Mouse (Mus musculus) heart, embryonic 14.5 days (tissue): ENCODE measurements around the gene Dus1l. TPM values are rescaled to one million over a fixed set of nuclear protein-coding genes. Genes with fewer than 3 reads are reported as not detected.
"Not testable (repeated sequence)": the region's sequence is repeated elsewhere in the genome, so short reads cannot be mapped to it uniquely, and the experiment has no call there.

Experiments used
- ATAC-seq: fragments of 200-750 bp; cut with Nextera tagmentation; 2 replicates; pipeline ENCODE4 v1.8.0; 2017; ENCODE audit warnings: low read depth, moderate TSS enrichment; ENCODE audit not compliant: insufficient number of reproducible peaks, insufficient read depth, low FRiP score
- H3K27ac ChIP-seq, 2 experiments: fragments of 200-500 bp in 1 of 2; fragments of 300-500 bp in 1 of 2; sonication (generic) in 1 of 2; replicated peaks in 1 of 2; 2 replicates each; pipeline ENCODE4 v1.5.1; 2012 to 2014; ENCODE audit warnings: low read depth in 2 of 2, low read length in 2 of 2, control low read depth in 1 of 2, mild to moderate bottlenecking in 1 of 2, mixed read lengths in 1 of 2; ENCODE audit not compliant: control insufficient read depth in 1 of 2, insufficient read depth in 1 of 2
- H3K27me3 ChIP-seq: fragments of 300-500 bp; sonication (generic); 2 replicates; pipeline ENCODE4 v1.6.1; 2014; ENCODE audit warnings: mild to moderate bottlenecking, low read length, control low read depth; ENCODE audit not compliant: control insufficient read depth, insufficient read depth
- H3K36me3 ChIP-seq: fragments of 300-500 bp; sonication (generic); 2 replicates; pipeline ENCODE4 v1.6.1; 2014; ENCODE audit warnings: mild to moderate bottlenecking, control low read depth, low read length, mixed read lengths; ENCODE audit not compliant: control insufficient read depth, insufficient read depth
- H3K4me1 ChIP-seq, 2 experiments: fragments of 200-500 bp in 1 of 2; fragments of 300-500 bp in 1 of 2; sonication (generic) in 1 of 2; 2 replicates each; pipeline ENCODE4 v1.6.1; 2012 to 2014; ENCODE audit warnings: low read length in 2 of 2, control low read depth in 1 of 2, mixed read lengths in 1 of 2; ENCODE audit not compliant: control insufficient read depth in 2 of 2, insufficient read depth in 2 of 2
- H3K4me2 ChIP-seq: fragments of 300-500 bp; sonication (generic); 2 replicates; pipeline ENCODE4 v1.6.1; 2014; ENCODE audit warnings: mild to moderate bottlenecking, low read length
- H3K4me3 ChIP-seq, 2 experiments: fragments of 200-500 bp in 1 of 2; fragments of 300-500 bp in 1 of 2; sonication (generic) in 1 of 2; 2 replicates each; pipeline ENCODE4 v1.5.1; 2012 to 2014; ENCODE audit warnings: low read length in 2 of 2, mild to moderate bottlenecking in 2 of 2, control low read depth in 1 of 2, low read depth in 1 of 2, moderate library complexity in 1 of 2; ENCODE audit not compliant: control insufficient read depth in 1 of 2, insufficient read depth in 1 of 2
- H3K9ac ChIP-seq: fragments of 300-500 bp; sonication (generic); 2 replicates; pipeline ENCODE4 v1.6.1; 2014; ENCODE audit warnings: mild to moderate bottlenecking, low read length
- H3K9me3 ChIP-seq: fragments of 300-500 bp; sonication (generic); 2 replicates; pipeline ENCODE4 v1.6.1; 2016; ENCODE audit warnings: low read length, control low read depth; ENCODE audit not compliant: control insufficient read depth
- WGBS: fragments of 180-500 bp; shearing (Covaris S2); extraction: QIAGEN DNeasy Blood & Tissue Kit; methylation state at CpG from one replicate; pipeline ENCODE4 v1.1.7; 2014; 5-methylcytosine and 5-hydroxymethylcytosine counted together
- polyA plus RNA-seq: library from polyadenylated mRNA; unstranded; fragments of >200 nt; fragmentation: Nextera tagmentation; extraction: Ambion mirVana; gene quantifications from 2 replicates; pipeline ENCODE4 v1.2.1, GENCODE M21; 2014

The Dus1l gene
- polyA plus RNA-seq, 1 experiment from 2014 or later: 44.5 TPM

DNA sequence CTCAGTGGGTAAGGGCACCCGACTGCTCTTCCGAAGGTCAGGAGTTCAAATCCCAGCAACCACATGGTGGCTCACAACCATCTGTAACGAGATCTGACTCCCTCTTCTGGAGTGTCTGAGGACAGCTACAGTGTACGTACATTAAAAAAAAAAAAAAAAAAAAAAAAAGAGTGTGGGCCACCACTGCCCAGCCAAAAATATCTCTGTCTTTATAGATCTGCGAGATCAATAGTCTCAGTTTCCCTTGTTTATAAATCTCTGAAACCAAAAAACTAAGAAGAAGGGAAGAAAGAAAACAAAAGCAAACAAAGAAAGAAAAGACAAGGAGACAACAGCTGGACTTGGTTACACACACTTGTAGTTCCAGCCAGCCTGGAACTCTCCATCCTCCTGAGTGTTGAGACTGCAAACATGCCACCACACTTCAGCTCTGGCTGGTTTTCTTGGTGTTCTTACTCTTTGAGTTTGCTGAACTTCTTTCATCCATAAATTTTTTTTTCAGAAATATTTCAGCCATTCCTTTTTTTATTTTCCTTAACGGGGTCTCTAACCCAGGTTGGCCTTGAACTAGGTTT is 3.2 kb upstream of the Dus1l start:
- Histone ChIP-seq H3K4me3 (no peak overlapping the region), H3K27me3 (no peaks in the 10 kb centered on the region), H3K27ac (peak overlapping the region in 1 of 2 experiments; percentile 36; a peak in 1 of 4 replicates), H3K9me3 (no peaks in the 10 kb centered on the region), H3K4me2 (no peak overlapping the region), H3K36me3 (peaks cover 2% of the 10 kb centered on the region; the same call in 1 of the 2 replicates), H3K9ac (0 out of 2 replicates have a peak overlapping the region, but pooled peaks have one; percentile 8), H3K4me1 (peaks cover 11 to 16% of the 10 kb centered on the region in 2 experiments)
- WGBS: 61% methylated on average over 6 of the region's 6 CpGs
- ATAC-seq: no peak

- Histone ChIP-seq H3K36me3 (peaks cover 14% of the 10 kb centered on the region), H3K9me3 (no peaks in the 10 kb centered on the region), H3K4me3 (no peak overlapping the region), H3K27ac (no peak overlapping the region), H3K4me2 (no peak overlapping the region), H3K4me1 (peaks cover 11 to 16% of the 10 kb centered on the region in 2 experiments), H3K9ac (no peak overlapping the region), H3K27me3 (no peaks in the 10 kb centered on the region)
- ATAC-seq: no peak
- WGBS: 81% methylated on average over 3 of the region's 3 CpGs
Observed at GRCm38 (mm10) chr11:120798244-120798643, 2.0 kb upstream of the Dus1l start.

DNA sequence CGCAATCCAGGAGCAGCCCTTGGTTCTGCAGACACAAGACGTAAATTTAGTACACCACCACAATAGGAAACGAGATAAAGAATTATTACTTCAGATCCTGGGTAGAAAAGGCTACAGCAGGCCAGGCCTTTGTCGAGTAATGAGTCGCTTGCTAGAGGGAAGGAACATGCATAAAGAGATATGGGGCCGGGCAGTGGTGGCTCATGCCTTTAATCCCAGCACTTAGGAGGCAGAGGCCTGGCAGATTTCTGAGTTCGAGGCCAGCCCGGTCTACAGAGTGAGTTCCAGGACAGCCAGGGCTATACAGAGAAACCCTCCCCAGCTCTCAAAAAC is 377 bp upstream of the Dus1l start:
- peak overlapping the region; percentile 90 for H3K4me2 ChIP-seq
- H3K27ac ChIP-seq: peak overlapping the region; percentile 72 to 84
- H3K4me3 ChIP-seq: peak overlapping the region; percentile 14 to 78; a peak in 1 of 4 replicates
- H3K4me1 ChIP-seq: peaks cover 11 to 16% of the 10 kb centered on the region in 2 experiments
- H3K9ac ChIP-seq: peak overlapping the region; percentile 62
- ATAC-seq: no peak
- H3K9me3 ChIP-seq: no peaks in the 10 kb centered on the region
- no peaks in the 10 kb centered on the region for H3K27me3 ChIP-seq
- WGBS: 20% methylated on average over 8 of the region's 8 CpGs
- H3K36me3 ChIP-seq: peaks cover 31% of the 10 kb centered on the region

DNA sequence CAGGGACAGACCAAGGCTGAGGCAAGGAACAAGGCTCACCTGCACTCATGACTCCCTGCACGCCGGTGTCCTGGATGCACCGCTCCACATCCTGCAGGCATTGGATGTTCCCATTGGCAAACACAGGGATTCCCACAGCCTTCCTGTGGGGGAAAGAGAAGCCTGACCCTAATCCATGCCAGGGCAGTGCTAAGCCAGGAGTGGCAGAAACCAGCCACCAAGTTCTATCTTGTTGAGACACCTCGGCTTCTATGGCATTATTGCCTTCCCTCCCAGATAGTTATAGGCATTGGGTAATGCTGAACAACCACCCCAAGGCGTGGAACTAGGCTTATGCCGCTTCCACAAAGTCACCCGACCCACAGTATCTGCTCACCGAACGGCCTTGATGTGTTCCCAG is 3.6 kb downstream of the Dus1l start:
- H3K9ac ChIP-seq: no peak overlapping the region
- peaks cover 68% of the 10 kb centered on the region for H3K36me3 ChIP-seq
- H3K9me3 ChIP-seq: no peaks in the 10 kb centered on the region
- peaks cover 10% of the 10 kb centered on the region in 2 experiments for H3K4me1 ChIP-seq
- 91% methylated on average over 9 of the region's 9 CpGs for WGBS
- H3K27ac ChIP-seq: no peak overlapping the region
- H3K27me3 ChIP-seq: no peaks in the 10 kb centered on the region
- no peak for ATAC-seq
- H3K4me3 ChIP-seq: no peak overlapping the region
- H3K4me2 ChIP-seq: no peak overlapping the region

DNA sequence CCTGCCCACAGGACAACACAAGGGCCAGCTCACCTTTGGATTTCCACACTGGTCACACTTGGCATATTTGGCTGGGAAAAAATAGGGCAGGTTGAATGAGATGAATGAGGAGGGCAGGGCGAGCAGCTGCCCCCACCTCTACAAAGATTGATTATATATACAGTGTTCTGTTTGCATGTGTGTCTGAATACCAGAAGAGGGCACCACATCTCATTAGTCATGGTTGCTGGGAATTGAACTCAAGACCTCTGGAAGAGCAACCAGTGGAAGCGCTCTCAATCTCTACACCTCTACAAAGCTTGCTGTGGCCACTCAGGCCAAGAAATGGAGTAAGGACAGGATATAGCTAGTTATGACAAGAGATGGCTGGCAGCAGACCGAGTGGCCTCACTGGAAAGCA is 6.4 kb downstream of the Dus1l start:
- Histone ChIP-seq H3K4me1 (peaks cover 6 to 7% of the 10 kb centered on the region in 2 experiments), H3K4me2 (no peak overlapping the region), H3K27ac (no peak overlapping the region), H3K9me3 (no peaks in the 10 kb centered on the region), H3K9ac (no peak overlapping the region), H3K27me3 (no peaks in the 10 kb centered on the region), H3K36me3 (peaks cover 87% of the 10 kb centered on the region), H3K4me3 (no peak overlapping the region)
- ATAC-seq: no peak
- WGBS: 84% methylated on average over 3 of the region's 3 CpGs

DNA sequence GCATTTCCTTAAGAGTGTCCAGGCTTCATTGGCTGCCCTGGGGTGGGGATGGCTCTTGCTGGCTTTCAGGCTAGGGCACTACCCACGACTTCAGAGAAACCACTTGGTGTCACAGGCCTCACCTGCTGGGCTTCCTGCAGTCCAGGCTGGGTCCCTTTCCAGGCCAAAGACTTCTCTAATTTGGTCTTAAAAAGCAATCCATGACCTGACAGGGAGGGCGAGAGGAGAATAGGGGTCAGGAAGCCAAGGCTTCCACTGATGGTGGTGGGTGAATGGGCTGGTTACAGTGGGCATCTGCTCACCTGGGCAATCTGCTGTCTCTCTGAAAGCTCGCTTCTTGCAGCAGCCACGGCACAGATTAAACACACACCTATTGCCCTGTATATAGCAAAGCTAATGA is 6.8 kb downstream of the Dus1l start:
- Histone ChIP-seq H3K27me3 (no peaks in the 10 kb centered on the region), H3K4me2 (no peak overlapping the region), H3K36me3 (peaks cover 84% of the 10 kb centered on the region), H3K27ac (no peak overlapping the region), H3K4me1 (peaks cover 6 to 8% of the 10 kb centered on the region in 2 experiments), H3K9ac (no peak overlapping the region), H3K4me3 (no peak overlapping the region), H3K9me3 (no peaks in the 10 kb centered on the region)
- no peak for ATAC-seq
- 86% methylated on average over 4 of the region's 4 CpGs for WGBS

- peaks cover 75% of the 10 kb centered on the region for H3K36me3 ChIP-seq
- not testable (repeated sequence) for H3K9ac ChIP-seq
Observed at GRCm38 (mm10) chr11:120788460-120788859, 7.7 kb downstream of the Dus1l start.

DNA sequence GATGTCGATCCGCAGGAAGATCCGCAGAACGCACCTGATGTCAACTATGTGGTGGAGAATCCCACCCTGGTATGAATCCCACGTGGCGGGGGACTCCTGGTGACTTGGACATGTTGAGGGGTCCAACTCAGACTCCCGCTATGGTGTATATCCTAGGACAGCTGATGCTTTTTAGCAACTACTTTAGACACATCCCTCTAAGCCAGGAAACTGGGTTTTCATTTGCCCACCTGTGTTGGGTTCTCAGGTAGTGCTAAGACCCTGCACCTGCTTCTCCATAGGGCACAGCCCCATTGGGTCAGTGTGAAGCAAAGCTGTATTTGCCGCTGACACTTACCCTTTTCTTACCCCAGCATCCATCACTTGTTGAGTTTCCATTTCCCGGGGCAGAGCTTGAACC is 11.1 kb downstream of the Dus1l start:
- H3K4me1 ChIP-seq: peaks cover 11 to 12% of the 10 kb centered on the region in 2 experiments
- no peak for ATAC-seq
- no peaks in the 10 kb centered on the region for H3K27me3 ChIP-seq
- 39% methylated on average over 9 of the region's 9 CpGs for WGBS
- H3K4me3 ChIP-seq: peak overlapping the region; percentile 68 to 98
- peak overlapping the region; percentile 89 for H3K4me2 ChIP-seq
- H3K9me3 ChIP-seq: no peaks in the 10 kb centered on the region
- H3K27ac ChIP-seq: no peak overlapping the region; a peak in 1 of 4 replicates
- H3K36me3 ChIP-seq: peaks cover 56% of the 10 kb centered on the region
- H3K9ac ChIP-seq: peak overlapping the region; percentile 94

More at GRCm38 (mm10) chr11:120788460-120788859, 7.7 kb downstream of the Dus1l start:
- ATAC-seq, H3K27ac ChIP-seq, H3K4me3 ChIP-seq, H3K4me2 ChIP-seq, H3K9me3 ChIP-seq, H3K27me3 ChIP-seq, H3K4me1 ChIP-seq: not testable (repeated sequence)
- 84% methylated on average over 9 of the region's 10 CpGs for WGBS
